Mouse (Mus musculus): ENCODE results near the gene Cd55.
"Not testable (repeated sequence)": the region's sequence is repeated elsewhere in the genome, so short reads cannot be mapped to it uniquely, and the experiment has no call there.

Cd55 gene

DNA sequence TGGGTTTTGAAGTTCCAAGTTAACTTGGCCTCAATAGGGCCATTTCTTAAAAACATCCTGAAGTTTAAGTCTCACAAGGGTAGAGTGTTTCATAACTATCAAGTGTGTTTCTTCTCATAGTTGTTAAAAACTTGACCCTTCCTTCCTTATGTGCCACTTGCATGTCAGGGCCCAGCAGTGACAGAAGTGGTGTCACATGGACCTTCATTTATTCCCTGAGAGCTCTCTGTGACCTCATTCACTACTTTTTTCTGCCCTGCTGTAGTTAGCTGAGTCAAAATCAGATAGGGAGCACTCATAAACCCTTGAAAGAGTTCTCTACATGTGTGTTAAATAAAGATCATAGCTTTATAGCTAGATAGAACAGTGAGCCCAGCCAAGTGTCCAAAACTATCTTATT, 1.6 kb upstream of the Cd55 start:
- peaks cover 5% of the 10 kb centered on the region; the same call in 1 of the 2 replicates for H3K36me3 ChIP-seq (ENCODE audit: control insufficient read depth, insufficient read depth, low read length, poor library complexity, severe bottlenecking)
- no peaks in the 10 kb centered on the region for H3K27me3 ChIP-seq (ENCODE audit: control insufficient read depth, insufficient read depth, low read length, poor library complexity, severe bottlenecking)
- DNase-seq (ENCODE audit: low read depth, low spot score), result no peak

- Histone ChIP-seq H3K36me3 (ENCODE audit: control insufficient read depth, insufficient read depth, low read length, poor library complexity, severe bottlenecking) (peaks cover 5% of the 10 kb centered on the region; the same call in 1 of the 2 replicates), H3K27me3 (ENCODE audit: control insufficient read depth, insufficient read depth, low read length, poor library complexity, severe bottlenecking) (no peaks in the 10 kb centered on the region)
- DNase-seq (ENCODE audit: low read depth, low spot score), result no peak
Observed at GRCm38 (mm10) chr1:130462867-130463266, 323 bp upstream of the Cd55 start.

- H3K36me3 ChIP-seq (ENCODE audit: control insufficient read depth, insufficient read depth, low read length, poor library complexity, severe bottlenecking), result peaks cover 13% of the 10 kb centered on the region
- H3K27me3 ChIP-seq (ENCODE audit: control insufficient read depth, insufficient read depth, low read length, poor library complexity, severe bottlenecking), result no peaks in the 10 kb centered on the region
- DNase-seq (ENCODE audit: low read depth, low spot score), result no peak
Observed at GRCm38 (mm10) chr1:130455111-130455510, 7.4 kb downstream of the Cd55 start.

DNA sequence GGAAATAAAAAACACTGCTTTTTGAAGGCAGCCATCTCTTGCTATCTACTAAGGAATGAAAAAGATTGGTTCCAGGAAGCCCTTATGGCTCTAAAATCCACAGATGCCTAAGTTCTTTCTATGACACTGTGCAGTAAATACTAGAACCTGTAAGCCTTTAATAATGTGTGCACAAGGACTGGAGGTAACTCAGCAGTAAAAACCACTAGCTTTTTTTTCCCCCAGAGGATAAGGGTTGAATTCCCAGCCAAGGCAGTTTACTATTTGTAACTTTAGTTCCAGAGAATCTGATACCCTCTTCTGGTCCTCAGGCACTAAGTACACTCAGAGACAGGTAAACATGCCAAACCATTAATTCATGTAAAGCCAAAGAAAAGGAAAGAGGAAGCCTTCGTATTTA, 19.6 kb downstream of the Cd55 start:
- not testable (repeated sequence) for H3K27me3 ChIP-seq (ENCODE audit: control insufficient read depth, insufficient read depth, low read length, poor library complexity, severe bottlenecking); DNase-seq (ENCODE audit: low read depth, low spot score)
- H3K36me3 ChIP-seq (ENCODE audit: control insufficient read depth, insufficient read depth, low read length, poor library complexity, severe bottlenecking), result peaks cover 11% of the 10 kb centered on the region

DNA sequence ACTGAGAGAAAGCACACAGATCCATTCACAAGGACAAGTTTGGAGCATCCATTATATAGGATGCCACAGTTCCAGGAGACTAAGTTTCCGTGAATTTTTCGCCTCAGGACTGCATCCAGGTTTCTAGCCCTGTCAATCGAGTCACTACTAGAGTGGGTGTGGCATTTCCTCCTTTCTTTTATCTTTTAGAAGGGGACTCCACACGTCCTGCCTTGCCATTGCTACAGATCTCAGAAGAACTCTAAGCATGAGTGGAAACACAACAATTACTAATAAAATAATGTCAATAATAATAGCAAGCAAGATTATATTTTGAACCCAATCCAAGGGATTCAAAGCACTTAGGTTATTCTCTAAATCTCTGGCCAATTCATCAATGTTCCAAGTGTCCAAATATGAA, 31.6 kb downstream of the Cd55 start:
- peaks cover 5% of the 10 kb centered on the region; the same call in 1 of the 2 replicates for H3K36me3 ChIP-seq (ENCODE audit: control insufficient read depth, insufficient read depth, low read length, poor library complexity, severe bottlenecking)

DNA sequence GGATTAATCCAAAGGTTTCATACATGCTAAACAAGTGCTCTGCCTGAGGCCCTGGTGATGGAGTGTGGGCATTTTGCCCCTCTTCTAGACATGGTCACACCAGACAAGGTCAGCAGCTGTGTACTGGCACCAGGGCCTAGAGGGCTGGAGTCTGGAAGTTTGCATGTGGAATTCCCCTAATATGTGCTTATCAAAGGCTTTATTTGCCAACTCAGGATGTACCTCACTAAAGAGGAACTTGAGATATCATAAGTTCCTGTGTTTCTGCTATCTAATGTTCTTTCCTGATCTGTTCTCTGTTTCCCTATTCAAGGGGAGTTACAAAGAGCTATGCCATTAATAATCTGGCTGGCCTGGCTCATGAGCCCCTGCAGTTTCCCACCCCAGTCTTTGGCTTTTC, 33.9 kb downstream of the Cd55 start:
- H3K27me3 ChIP-seq (ENCODE audit: control insufficient read depth, insufficient read depth, low read length, poor library complexity, severe bottlenecking); H3K36me3 ChIP-seq (ENCODE audit: control insufficient read depth, insufficient read depth, low read length, poor library complexity, severe bottlenecking): not testable (repeated sequence)
- DNase-seq (ENCODE audit: low read depth, low spot score), result peak; percentile 26

More for the DNA sequence above, 31.6 kb downstream of the Cd55 start:
- no peak for DNase-seq (ENCODE audit: low read depth, low spot score)
- H3K27me3 ChIP-seq (ENCODE audit: control insufficient read depth, insufficient read depth, low read length, poor library complexity, severe bottlenecking), result no peaks in the 10 kb centered on the region

- not testable (repeated sequence) for H3K36me3 ChIP-seq (ENCODE audit: control insufficient read depth, insufficient read depth, low read length, poor library complexity, severe bottlenecking); H3K27me3 ChIP-seq (ENCODE audit: control insufficient read depth, insufficient read depth, low read length, poor library complexity, severe bottlenecking); DNase-seq (ENCODE audit: low read depth, low spot score)
Observed at GRCm38 (mm10) chr1:130427175-130427853, 35.2 kb downstream of the Cd55 start.

DNA sequence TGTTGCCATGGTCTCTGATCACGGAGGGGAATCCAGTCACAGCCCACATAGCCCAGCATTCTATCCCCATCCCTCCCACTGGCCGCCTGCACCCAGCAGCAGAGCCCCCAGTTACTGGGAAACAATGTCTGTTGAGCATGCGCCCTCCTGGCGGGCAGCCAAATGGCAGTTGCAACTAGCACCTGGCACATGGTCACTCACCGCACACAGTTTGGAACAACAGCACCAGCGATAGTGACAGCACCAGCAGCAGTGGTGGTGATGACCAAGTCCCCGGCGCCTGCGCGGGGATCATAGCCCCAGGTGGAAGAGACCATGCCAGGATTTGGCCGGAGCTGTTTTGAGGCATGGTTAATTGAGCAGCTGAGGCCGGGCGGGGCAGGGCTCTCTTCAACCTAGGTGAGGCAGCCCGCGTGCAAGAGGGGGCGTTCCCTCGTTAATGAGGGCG, 39.9 kb downstream of the Cd55 start, which contains the start of gene Cd55b:
Gene Cd55b (minus strand): TSS at position 346 of the 448 bp plus-strand sequence.
- H3K36me3 ChIP-seq (ENCODE audit: control insufficient read depth, insufficient read depth, low read length, poor library complexity, severe bottlenecking), result no peaks in the 10 kb centered on the region
- H3K27me3 ChIP-seq (ENCODE audit: control insufficient read depth, insufficient read depth, low read length, poor library complexity, severe bottlenecking), result no peaks in the 10 kb centered on the region
- DNase-seq (ENCODE audit: low read depth, low spot score), result no peak

DNA sequence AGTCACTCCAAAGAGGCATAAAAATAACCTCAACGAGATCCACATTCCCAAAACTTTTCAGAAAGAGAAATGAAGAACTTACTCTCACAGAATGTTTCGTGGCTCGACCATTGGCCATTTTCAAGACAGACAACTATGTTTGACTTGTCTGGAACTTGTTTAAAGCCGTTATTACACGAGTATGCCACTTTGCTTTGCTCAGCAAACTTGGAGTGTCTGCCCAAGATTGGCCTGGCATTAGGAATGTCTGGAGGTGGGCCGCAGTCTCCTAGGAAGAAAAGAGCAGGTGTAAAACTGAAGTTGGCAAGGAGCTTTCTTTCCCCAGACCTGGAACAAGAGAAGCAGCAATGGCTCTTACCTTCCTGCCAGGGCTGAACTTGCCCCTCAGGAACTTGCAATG, 40.5 kb downstream of the Cd55 start:
- not testable (repeated sequence) for DNase-seq (ENCODE audit: low read depth, low spot score); H3K27me3 ChIP-seq (ENCODE audit: control insufficient read depth, insufficient read depth, low read length, poor library complexity, severe bottlenecking); H3K36me3 ChIP-seq (ENCODE audit: control insufficient read depth, insufficient read depth, low read length, poor library complexity, severe bottlenecking)

DNA sequence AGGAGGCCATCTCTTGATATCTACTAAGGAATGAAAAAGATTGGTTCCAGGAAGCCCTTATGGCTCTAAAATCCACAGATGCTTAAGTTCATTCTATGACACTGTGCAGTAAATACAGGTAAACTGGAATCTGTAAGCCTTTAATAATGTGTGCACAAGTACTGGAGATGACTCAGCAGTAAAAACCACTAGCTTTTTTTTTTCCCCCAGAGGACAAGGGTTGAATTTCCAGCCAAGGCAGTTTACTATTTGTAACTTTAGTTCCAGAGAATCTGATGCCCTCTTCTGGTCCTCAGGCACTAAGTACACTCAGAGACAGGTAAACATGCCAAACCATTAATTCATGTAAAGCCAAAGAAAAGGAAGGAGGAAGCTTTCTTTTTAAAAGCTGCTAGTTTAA, 65.4 kb downstream of the Cd55 start:
- H3K27me3 ChIP-seq (ENCODE audit: control insufficient read depth, insufficient read depth, low read length, poor library complexity, severe bottlenecking); DNase-seq (ENCODE audit: low read depth, low spot score); H3K36me3 ChIP-seq (ENCODE audit: control insufficient read depth, insufficient read depth, low read length, poor library complexity, severe bottlenecking): not testable (repeated sequence)

All from splenic B cell, adult 2 months (primary cell).